Mouse (Mus musculus) spleen, postnatal 4 days (tissue): Measurements from ENCODE around the gene Sart3.

Source experiments
- DNase-seq, 2 experiments: peaks; one replicate each; pipeline ENCODE4 v3.0.0; 2022; ENCODE audit warnings: low spot score in 2 of 2

The Sart3 gene

DNA sequence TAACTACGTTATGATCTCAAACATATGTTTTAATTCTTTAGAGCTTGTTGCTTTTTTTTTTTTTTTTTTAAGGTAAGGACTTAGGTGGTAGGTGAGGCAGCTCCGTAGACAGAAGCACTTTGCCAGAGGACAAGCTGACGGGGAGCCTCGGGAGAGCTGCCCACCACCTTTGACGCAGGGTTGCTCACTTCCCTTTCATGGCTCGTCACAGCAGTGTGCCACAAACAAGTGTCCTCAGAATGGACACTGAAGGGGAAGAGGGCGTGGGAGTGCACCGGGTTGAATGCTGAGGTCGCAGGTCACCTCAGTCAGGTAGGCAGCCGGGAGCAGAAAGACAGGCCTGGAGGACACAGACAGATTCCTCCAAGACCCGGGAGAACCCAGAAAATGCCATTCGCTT, 46.9 kb downstream of the Sart3 start:
- no peak for DNase-seq

DNA sequence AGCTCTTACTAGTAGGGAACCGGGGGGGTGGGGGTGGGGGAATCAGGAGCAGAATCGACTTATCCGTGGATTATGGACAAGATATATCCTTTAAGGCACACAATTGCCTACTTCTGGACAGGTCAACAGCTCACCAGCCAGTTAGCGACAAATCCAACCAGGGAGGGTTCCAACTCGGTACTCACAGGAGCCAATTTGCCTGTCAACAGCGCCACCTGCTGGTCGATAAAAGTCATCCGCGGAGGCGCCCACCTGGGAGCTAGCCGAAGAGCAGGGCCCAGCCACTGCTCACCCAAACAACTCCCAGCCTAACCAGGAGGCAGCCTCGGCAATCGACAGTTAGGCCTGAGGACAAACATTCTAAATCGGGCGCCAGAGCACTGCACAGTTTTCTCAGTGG, 47.9 kb downstream of the Sart3 start, which contains the start of gene 1700069L16Rik:
Gene 1700069L16Rik (minus strand): TSS at position 327 of the 400 bp plus-strand sequence.
- DNase-seq, result peak; percentile 63 to 90

DNA sequence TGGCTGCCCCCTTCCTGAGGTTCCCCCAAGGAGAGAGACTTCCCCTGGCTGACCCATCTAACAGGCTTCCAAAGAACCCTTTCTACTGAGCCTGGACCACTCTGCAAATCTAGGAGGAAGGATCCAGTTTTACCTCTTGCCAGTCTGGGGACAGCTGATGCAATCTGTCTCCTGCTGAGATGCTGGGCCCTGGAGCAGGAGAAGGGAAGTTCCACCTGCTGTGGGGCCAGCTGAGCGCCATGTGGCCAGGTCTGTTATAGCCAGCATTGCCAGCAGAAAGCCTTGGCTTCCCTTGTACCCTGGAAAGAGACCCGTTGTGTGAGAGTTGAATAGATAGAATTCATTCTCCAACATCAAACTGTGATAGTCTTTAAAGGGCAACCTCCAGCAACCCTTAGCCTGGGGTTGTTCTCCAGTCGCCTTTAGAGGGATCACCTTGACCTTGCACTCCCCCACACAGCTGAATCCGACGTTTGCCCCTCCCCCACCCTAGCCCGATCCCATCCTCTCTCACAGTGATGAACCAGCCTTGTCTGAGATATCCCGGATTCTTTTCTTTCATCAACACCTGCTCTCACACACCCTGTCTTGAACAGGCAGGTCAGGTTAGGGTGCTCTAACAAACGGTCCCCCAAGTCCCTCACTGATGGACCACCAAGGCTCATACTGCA, 48.6 kb downstream of the Sart3 start:
- DNase-seq, result no peak

DNA sequence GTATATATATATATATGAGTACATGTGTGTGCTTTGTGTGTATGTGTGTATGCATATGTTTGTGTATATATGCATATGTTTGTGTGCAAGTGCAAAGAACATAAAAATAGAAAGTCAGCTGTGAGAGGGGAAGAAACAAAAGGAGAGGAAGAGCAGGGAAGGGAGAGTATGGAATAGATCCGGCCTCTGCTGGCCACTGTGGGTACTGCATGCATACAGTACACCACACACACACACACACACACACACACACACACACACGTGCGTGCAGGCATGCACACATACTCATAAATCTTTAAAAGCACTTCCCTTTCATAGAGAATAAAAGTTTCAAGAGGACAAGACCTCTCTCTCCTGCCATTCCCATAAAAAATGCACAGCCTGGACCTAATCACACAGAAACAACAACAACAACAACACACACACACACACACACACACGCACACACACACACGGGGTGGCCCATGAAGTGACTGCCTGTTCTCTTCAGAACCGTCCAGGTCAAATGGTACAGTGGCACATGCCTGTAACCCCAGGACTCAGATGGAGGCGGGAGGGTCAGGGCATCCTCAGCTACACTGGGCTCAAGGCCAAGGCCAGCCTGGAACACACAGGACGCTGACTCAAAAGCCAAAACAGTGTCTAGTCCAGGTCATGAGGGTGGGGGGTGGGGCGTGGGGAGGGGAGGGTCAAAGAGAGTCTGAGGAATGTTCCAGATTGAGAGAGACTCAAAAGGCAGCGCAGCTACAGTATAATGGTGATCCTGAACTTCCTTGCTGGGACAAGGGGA, 49.9 kb downstream of the Sart3 start:
- DNase-seq, result no peak

DNA sequence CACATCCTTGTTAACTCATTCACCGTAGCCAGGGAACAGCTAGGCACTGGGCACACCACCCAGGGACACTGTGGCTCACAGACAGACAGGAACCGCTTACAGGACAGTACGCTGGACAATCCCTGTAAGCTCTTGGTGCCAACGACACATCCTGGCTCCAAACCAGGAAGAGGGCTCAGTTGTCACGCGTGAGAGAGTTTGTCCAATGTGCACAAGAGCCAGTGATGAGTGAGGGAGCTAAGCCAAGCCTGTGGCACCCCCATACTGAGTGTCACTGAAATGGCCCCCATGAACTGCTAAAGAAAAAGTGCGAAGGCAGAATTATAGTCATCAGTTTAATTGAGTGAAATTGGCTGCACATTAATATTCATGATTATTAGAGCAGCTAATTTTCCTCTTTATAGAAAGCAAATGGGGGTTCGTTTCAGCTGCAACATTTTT, 53.1 kb downstream of the Sart3 start:
- no peak for DNase-seq

DNA sequence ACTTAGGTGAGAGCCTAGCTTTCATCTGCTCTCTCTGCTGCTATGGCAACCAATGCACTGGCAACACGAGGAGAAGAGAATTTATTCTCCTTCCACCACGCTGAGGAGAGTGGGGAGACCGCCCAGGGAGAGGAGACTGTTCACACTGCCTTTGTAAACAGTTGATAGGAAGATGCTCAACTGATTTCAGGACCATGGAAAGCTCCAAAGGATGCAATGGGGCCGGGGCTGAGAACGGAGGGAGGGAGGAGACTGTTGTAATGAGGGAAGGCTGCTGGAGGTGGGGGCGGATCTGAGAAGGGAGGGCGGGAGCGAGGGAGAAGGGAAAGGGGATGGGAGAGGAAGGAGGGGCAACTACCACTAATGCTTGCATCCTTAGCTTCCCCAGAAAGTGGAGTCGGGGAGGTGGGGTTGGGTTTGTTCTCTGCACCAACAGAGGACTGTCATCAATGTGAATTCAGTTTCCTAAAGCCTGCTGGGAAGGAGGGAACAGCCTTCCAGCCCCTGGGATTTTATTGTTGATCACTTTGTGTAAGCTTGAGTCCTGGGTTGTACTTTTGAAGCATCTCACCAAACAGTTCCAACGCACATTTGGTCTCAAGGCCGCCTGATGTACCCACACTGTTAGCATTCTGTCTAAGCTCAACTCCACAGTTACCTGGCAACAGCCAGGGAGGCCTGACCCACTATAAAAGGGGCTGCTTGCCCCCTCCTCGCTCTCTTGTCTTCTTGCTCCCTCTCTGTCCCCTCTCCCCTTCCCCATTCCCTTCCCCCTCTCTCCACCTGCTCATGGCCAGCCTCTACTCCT, 55.5 kb downstream of the Sart3 start:
- DNase-seq, result no peak

DNA sequence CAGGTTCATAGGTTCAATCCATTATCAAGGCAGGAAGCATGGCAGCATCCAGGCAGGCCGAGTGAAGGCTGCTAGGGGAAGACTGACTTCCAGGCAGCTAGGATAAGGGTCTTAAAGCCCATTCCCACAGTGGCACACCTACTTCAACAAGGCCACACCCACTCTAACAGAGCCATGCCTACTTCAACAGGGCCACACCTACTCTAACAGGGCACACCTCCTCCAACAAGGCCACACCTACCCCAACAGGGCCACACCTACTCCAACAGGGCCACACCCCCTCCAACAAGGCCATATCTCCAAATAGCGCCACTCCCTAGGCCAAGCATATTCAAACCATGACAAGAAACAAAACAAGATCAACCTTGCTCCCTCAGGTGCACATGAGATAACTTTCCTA, 59.4 kb downstream of the Sart3 start:
- DNase-seq, result no peak

DNA sequence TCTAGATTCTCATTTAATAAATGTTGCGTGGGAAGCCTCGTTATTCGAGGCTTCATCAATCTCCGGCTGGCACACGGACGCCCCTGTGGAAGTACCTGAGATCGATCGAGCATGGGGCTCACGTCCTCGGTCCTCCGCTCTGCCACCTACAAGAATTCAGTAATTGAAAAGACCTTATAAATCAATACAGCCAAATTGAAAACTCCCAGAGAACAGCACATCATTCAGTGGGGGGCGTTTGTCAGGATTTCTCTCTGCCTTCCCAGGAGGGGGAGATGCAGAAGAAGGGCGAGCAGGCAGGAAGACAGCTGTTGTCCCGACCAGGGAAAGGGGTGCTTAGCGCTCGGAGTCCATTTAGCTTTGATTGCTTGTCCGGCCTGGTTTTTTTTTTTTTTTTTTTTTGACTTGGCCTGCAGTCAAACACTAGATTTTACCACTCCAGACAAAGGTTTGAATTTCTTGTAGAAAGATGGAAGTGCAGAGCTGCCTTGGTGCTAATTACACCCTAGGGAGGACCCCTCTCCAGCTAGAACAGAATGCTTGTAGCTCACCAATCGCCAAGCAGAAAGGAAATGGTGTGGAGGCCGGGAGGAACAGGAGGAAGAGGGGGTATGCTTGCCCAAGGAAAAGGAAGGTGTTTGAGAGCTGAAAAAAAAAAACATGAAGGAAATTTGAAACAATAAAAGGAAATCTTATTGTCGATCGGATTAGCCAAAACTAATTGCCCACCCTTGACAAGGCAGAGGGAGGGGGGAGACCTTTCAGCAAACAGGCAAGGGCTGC, 68.3 kb downstream of the Sart3 start:
- DNase-seq, result no peak

DNA sequence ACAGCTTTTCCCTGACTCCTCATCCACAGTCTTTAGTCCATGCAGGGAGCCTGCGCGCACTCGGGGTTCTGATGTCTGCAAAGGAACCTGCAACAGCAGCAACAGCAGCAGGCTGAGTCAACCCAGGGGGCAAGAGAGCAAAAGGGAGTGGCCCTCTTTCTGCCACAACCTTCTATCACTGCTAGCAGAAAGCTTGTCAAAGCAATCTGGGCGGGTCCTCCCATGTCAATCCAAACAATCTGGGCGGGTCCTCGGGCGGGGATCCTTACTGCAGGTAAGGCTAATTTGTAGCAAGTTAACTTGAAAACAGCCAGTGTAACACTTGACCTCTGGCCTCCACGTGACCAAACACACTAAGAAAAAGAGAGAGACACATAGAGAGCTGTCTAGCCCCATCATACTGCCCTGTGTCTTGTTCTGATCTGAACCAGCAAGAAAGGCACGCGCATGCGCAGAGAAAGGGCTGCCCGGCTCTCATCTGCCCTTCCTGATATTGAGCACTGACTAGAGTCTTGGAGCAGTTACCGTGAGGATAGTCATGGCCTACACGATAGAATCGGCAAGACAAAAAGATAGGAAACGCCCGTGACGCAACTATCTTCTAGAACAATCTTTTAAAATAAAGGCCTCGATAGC, 71.8 kb downstream of the Sart3 start:
- DNase-seq, result no peak

DNA sequence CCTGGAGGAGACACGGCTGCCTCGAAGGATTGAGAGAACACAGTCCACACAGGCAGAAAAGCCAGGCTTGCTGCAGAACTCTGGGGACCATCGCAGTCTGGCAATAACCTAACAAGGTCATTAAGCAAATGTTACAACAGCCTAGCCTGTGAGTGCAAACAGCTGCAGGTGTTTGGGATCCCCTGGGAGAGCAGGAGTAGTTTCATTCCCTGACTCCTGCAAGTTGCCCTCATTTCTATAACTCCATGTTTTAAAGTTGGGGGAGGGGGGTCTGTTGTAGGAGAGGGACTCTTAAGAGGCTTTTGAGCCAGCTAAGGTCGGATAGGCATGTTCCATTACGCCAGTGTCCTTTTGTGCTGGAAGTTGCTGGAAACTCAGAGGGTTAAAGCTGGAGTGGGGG, 77.9 kb downstream of the Sart3 start:
- DNase-seq, result no peak

DNA sequence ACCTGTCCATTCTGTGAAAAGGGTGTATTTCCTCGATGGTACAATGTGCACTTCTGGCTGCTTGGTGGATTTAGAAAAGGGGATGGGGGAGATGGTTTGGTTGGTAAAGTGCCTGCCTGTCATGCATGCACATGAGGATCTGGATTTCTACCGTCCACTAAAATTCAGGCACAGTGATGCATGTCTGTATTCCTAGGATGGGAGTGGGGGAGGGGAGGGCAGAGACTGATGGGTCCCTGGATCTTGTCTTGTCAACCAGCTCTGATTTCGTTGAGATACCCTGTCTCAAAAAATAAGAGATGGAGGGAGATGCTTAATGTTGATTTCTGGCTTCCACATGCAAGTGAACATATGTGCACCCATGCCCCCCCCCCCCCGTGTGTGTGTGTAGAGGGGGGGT, 78.3 kb downstream of the Sart3 start:
- DNase-seq, result no peak

DNA sequence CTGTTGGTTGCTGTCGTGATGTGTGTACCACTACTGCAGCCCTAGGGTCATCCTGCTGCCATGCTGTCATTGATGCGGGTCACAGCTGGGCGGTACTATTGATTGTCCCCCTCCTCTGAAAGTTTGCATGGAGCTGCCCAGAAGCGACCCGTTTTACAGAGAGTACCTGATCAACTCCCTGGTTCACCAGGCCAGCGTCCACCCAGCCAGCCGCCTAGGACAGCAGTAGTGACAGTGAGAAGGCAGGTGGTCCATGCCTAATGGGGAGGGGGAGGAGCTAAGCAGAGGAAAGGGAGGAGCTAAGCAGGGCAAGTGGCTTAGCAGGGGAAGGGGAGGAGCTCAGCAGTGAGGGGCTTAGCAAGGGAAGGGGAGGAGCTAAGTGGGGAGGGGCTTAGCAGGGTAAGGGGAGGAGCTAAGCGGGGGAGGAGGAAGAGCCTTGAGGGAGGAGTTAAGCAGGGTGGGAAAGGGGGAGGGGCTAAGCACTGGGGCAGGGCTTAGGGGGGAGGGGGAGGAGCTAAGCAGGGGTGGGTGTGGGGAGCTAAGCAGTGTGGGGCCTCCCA, 79.0 kb downstream of the Sart3 start:
- no peak for DNase-seq
